Mouse (Mus musculus): Measurements from ENCODE around the gene Gm9736.
"Not testable (repeated sequence)": the region's sequence is repeated elsewhere in the genome, so short reads cannot be mapped to it uniquely, and the experiment has no call there.

- TF ChIP-seq MYOD1 (IDR thresholded peaks at IDR 0.05; ENCODE audit: control insufficient read depth in 1 of 3, insufficient read length in 2 of 3, low read depth in 2 of 3); POLR2A (IDR thresholded peaks at IDR 0.05; ENCODE audit: insufficient read length, low read depth); MYOG (IDR thresholded peaks at IDR 0.05; ENCODE audit: control insufficient read depth in 1 of 3, insufficient read depth in 1 of 3, insufficient read length in 2 of 3, low read depth in 2 of 3); POLR2AphosphoS2 (IDR thresholded peaks at IDR 0.05; ENCODE audit: insufficient read length, low read depth); TCF12 (IDR thresholded peaks at IDR 0.05; ENCODE audit: insufficient read depth, poor library complexity, severe bottlenecking); REST (IDR thresholded peaks at IDR 0.05; ENCODE audit: insufficient read depth, insufficient read length); CEBPB (IDR thresholded peaks at IDR 0.05; ENCODE audit: insufficient read depth, poor library complexity, severe bottlenecking): not testable (repeated sequence)
These were observed 47.2 kb upstream of the Gm9736 start for GRCm38 (mm10) chr10:77798164-77798920.

Data from myocyte (in vitro differentiated cells).